Mouse (Mus musculus) CH12.LX (cell line): ENCODE results near the gene Dscaml1. TPM values are rescaled to one million over a fixed set of nuclear protein-coding genes. Genes with fewer than 3 reads are reported as not detected.

Source experiments
- DNase-seq: peaks from one replicate; pipeline ENCODE4 v3.0.0-alpha.2; 2013; ENCODE audit errors: extremely low read depth
- H3K27ac ChIP-seq: 2 replicates; pipeline ENCODE4 v1.5.1; 2012; ENCODE audit warnings: low read depth, mild to moderate bottlenecking, control low read depth, moderate library complexity; ENCODE audit not compliant: insufficient read depth
- H3K27me3 ChIP-seq: replicated peaks from 2 replicates; pipeline ENCODE3; 2012; ENCODE audit warnings: inconsistent platforms
- H3K36me3 ChIP-seq, 2 experiments: replicated peaks in 1 of 2; 2 replicates each; pipeline versions ENCODE3 to v1.6.1; 2012; ENCODE audit warnings: inconsistent platforms in 1 of 2, low read length in 1 of 2, mild to moderate bottlenecking in 1 of 2, mixed read lengths in 1 of 2, moderate library complexity in 1 of 2; ENCODE audit not compliant: control insufficient read depth in 1 of 2, insufficient read depth in 1 of 2
- H3K4me1 ChIP-seq, 2 experiments: 2 replicates each; pipeline ENCODE4 v1.6.1; 2012; ENCODE audit warnings: inconsistent platforms in 1 of 2, moderate library complexity in 1 of 2; ENCODE audit not compliant: insufficient read depth in 2 of 2, control insufficient read depth in 1 of 2
- H3K4me2 ChIP-seq: 2 replicates; pipeline ENCODE4 v1.6.1; 2012; ENCODE audit warnings: low read depth, mild to moderate bottlenecking, control low read depth; ENCODE audit not compliant: poor library complexity, insufficient read depth, severe bottlenecking
- H3K4me3 ChIP-seq, 3 experiments: fragments of 150-350 bp in 1 of 3; sonication (generic) in 1 of 3; replicated peaks in 1 of 3; 2 replicates each; pipeline versions ENCODE3 to v1.5.1; 2011 to 2012; ENCODE audit warnings: low read depth in 2 of 3, low read length in 2 of 3, mild to moderate bottlenecking in 2 of 3, moderate library complexity in 2 of 3, control low read depth in 1 of 3, improper control_type of control experiment in 1 of 3, inconsistent platforms in 1 of 3, mixed read lengths in 1 of 3; ENCODE audit not compliant: poor library complexity in 1 of 3
- H3K79me2 ChIP-seq: replicated peaks from 2 replicates; pipeline ENCODE4 v1.6.1; 2012; ENCODE audit warnings: mild to moderate bottlenecking, moderate library complexity; ENCODE audit not compliant: control insufficient read depth, poor library complexity, insufficient read depth, severe bottlenecking; ENCODE audit errors: extremely low read depth
- H3K9ac ChIP-seq: 2 replicates; pipeline ENCODE4 v1.6.1; 2012; ENCODE audit warnings: low read depth, mild to moderate bottlenecking, control low read depth, moderate library complexity; ENCODE audit not compliant: insufficient read depth
- H3K9me3 ChIP-seq: replicated peaks from 2 replicates; pipeline ENCODE3; 2012; ENCODE audit warnings: low read length, inconsistent platforms, mixed read lengths
- BHLHE40 ChIP-seq: IDR thresholded peaks from 2 replicates; pipeline ENCODE4 v1.6.1; 2011; ENCODE audit warnings: mild to moderate bottlenecking, low read depth, low read length, improper control_type of control experiment
- CHD2 ChIP-seq: IDR thresholded peaks from 2 replicates; pipeline ENCODE4 v1.6.1; 2011; ENCODE audit warnings: low read length, improper control_type of control experiment
- CTCF ChIP-seq, 2 experiments: IDR thresholded peaks in 1 of 2; conservative IDR thresholded peaks in 1 of 2; 2 replicates each; pipeline ENCODE4 v1.5.1; 2011 to 2012; ENCODE audit warnings: low read depth in 2 of 2, low read length in 2 of 2, improper control_type of control experiment in 1 of 2, inconsistent platforms in 1 of 2, mild to moderate bottlenecking in 1 of 2, moderate library complexity in 1 of 2
- GABPA ChIP-seq: IDR thresholded peaks from 2 replicates; pipeline ENCODE4 v1.6.1; 2012; ENCODE audit warnings: low read depth, low read length, improper control_type of control experiment, inconsistent platforms; ENCODE audit not compliant: insufficient replicate concordance
- HCFC1 ChIP-seq: IDR thresholded peaks from 2 replicates; pipeline ENCODE4 v1.6.1; 2012; ENCODE audit warnings: low read depth, mild to moderate bottlenecking, inconsistent platforms, low read length, improper control_type of control experiment
- JUN ChIP-seq: IDR thresholded peaks from 2 replicates; pipeline ENCODE4 v1.6.1; 2011; ENCODE audit warnings: low read depth, mild to moderate bottlenecking, low read length, improper control_type of control experiment, moderate library complexity; ENCODE audit not compliant: insufficient read depth
- KAT2A ChIP-seq: IDR thresholded peaks from 2 replicates; pipeline ENCODE4 v1.6.1; 2012; ENCODE audit warnings: low read length, improper control_type of control experiment, inconsistent platforms; ENCODE audit not compliant: insufficient replicate concordance
- MAX ChIP-seq: IDR thresholded peaks from 2 replicates; pipeline ENCODE4 v1.6.1; 2011; ENCODE audit warnings: low read length, improper control_type of control experiment
- MEF2A ChIP-seq: IDR thresholded peaks from 2 replicates; pipeline ENCODE4 v1.6.1; 2014; ENCODE audit warnings: low read depth, mild to moderate bottlenecking, inconsistent platforms, low read length, improper control_type of control experiment, borderline replicate concordance
- MXI1 ChIP-seq: IDR thresholded peaks from 2 replicates; pipeline ENCODE4 v1.6.1; 2011; ENCODE audit warnings: mild to moderate bottlenecking, low read depth, low read length, improper control_type of control experiment
- MYC ChIP-seq: IDR thresholded peaks from 2 replicates; pipeline ENCODE4 v1.6.1; 2011; ENCODE audit warnings: low read depth, mild to moderate bottlenecking, improper control_type of control experiment, low read length
- POLR2A ChIP-seq: IDR thresholded peaks from 2 replicates; pipeline ENCODE4 v1.6.1; 2011; ENCODE audit warnings: low read depth, mild to moderate bottlenecking, improper control_type of control experiment, low read length
- SIN3A ChIP-seq: IDR thresholded peaks from 2 replicates; pipeline ENCODE4 v1.6.1; 2012; ENCODE audit warnings: low read length, improper control_type of control experiment, inconsistent platforms
- USF1 ChIP-seq: IDR thresholded peaks from 2 replicates; pipeline ENCODE4 v1.6.1; 2014; ENCODE audit warnings: low read depth, mild to moderate bottlenecking, inconsistent platforms, low read length, improper control_type of control experiment
- USF2 ChIP-seq: conservative IDR thresholded peaks from 2 replicates; pipeline ENCODE4 v1.6.1; 2011; ENCODE audit warnings: low read depth, low read length, improper control_type of control experiment
- ZC3H11A ChIP-seq: IDR thresholded peaks from 2 replicates; pipeline ENCODE4 v1.6.1; 2012; ENCODE audit warnings: low read depth, mild to moderate bottlenecking, inconsistent platforms, low read length, improper control_type of control experiment
- ZNF384 ChIP-seq: IDR thresholded peaks from 2 replicates; pipeline ENCODE4 v1.6.1; 2012; ENCODE audit warnings: low read depth, low read length, improper control_type of control experiment, inconsistent platforms
- dilution Hi-C: fragments of 300-500 bp; cut with MboI; formaldehyde crosslinking; loops from 2 replicates; pipeline ENCODE4 v1.14.3; 2020; ENCODE audit warnings: low sequenced_read_pairs; ENCODE audit not compliant: extremely low pct_unique_long_range_greater_than_20kb, extremely low pct_ligation_motif_present
- in situ Hi-C: fragments of 300-500 bp; cut with MboI; formaldehyde crosslinking; loops from 3 replicates; pipeline ENCODE4 v1.14.3; 2019; ENCODE audit warnings: low sequenced_read_pairs, low pct_ligation_motif_present, low pct_unique_long_range_greater_than_20kb, mixed read lengths
- polyA plus RNA-seq: library from polyadenylated mRNA; unstranded; fragments of >175 nt; gene quantifications from 2 replicates; pipeline ENCODE4 v1.2.1, GENCODE M21; 2012; ENCODE audit warnings: low read depth; ENCODE audit not compliant: insufficient read length
- total RNA-seq, 2 experiments: library from RNA; depleted of rRNA; stranded (reverse); fragments of 300-350 nt in 1 of 2; fragments of >200 nt in 1 of 2; gene quantifications; 2 replicates each; pipeline ENCODE4 v1.2.3; 2012 to 2014

Dscaml1 gene
- total and polyA plus RNA-seq, 3 experiments: not detected

DNA sequence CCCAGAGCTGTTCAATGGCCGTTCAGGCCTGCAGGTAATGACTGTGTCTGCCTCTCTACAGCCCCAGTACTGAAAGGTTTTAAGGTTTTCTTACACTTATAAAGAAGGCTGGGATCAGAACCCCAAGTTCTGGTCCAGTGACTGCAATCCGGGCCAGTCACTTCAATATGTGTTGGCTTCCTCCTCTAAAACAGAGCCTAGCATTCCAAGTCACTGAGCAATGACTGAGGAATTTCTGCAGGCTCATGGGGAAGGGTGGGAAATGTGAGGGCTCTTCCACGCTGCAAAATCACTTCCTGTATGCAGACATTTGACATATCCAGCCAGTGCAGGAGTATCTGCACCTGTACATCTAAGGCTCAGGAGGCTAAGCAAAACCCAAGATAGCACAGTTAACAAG, 233.8 kb downstream of the Dscaml1 start:
- Histone ChIP-seq H3K36me3 (no peaks in the 10 kb centered on the region), H3K4me2 (no peak overlapping the region), H3K4me3 (no peak overlapping the region), H3K27ac (no peak overlapping the region), H3K9ac (no peak overlapping the region), H3K9me3 (peaks cover 2% of the 10 kb centered on the region), H3K79me2 (no peaks in the 10 kb centered on the region), H3K27me3 (peaks cover 65% of the 10 kb centered on the region), H3K4me1 (peaks cover 4 to 16% of the 10 kb centered on the region in 2 experiments; a peak in 3 of 4 replicates)
- dilution Hi-C loops: no loop called here
- no peak for DNase-seq
- in situ Hi-C loops: no loop called here
- TF ChIP-seq SIN3A (no peak), USF1 (no peak), MAX (no peak), JUN (no peak), HCFC1 (no peak), MYC (no peak)

DNA sequence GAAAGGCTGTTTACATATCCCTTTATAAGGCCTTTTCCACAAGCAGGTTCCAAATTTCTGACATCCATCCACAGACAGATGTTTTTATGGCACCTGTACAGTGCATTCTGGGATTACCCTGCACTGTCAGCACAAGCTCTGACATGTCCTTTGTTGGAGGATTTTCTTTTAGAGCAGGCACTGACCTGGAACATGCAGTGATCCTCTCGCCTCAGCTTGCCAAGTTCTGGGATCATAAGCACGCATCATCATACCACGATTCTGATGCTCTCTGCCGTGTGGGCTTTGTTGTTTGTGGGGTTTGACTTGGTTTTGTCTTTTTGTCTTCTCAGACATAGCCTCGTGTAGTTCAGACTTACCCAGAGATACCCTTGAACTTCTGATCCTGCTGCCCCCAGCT, 236.0 kb downstream of the Dscaml1 start:
- Histone ChIP-seq H3K9me3 (peaks cover 2% of the 10 kb centered on the region), H3K36me3 (no peaks in the 10 kb centered on the region), H3K27ac (no peak overlapping the region), H3K27me3 (peaks cover 68% of the 10 kb centered on the region), H3K79me2 (no peaks in the 10 kb centered on the region), H3K4me2 (no peak overlapping the region), H3K4me3 (no peak overlapping the region), H3K9ac (no peak overlapping the region), H3K4me1 (peaks cover 4 to 16% of the 10 kb centered on the region in 2 experiments; a peak in 3 of 4 replicates)
- DNase-seq: no peak
- dilution Hi-C loops (no loop called here), in situ Hi-C loops (no loop called here)
- TF ChIP-seq GABPA (no peak), USF2 (no peak), MEF2A (no peak), CTCF (conservative IDR thresholded peaks at IDR 0.05 in 1 of 2, IDR thresholded peaks at IDR 0.05 in 1 of 2; ENCODE audit: low read depth in 2 of 2, low read length in 2 of 2) (no peak), MXI1 (no peak), CHD2 (no peak), BHLHE40 (no peak), ZNF384 (no peak), ZC3H11A (no peak), KAT2A (no peak), JUN (no peak), POLR2A (no peak)
